Mouse (Mus musculus) telencephalon, adult 2 months (tissue): ENCODE results near the gene Cyb561d2.

Source experiments
- DNase-seq: peaks from one replicate; pipeline ENCODE4 v3.0.0-alpha.2; 2011; ENCODE audit warnings: low read depth, low spot score

Gene Cyb561d2

DNA sequence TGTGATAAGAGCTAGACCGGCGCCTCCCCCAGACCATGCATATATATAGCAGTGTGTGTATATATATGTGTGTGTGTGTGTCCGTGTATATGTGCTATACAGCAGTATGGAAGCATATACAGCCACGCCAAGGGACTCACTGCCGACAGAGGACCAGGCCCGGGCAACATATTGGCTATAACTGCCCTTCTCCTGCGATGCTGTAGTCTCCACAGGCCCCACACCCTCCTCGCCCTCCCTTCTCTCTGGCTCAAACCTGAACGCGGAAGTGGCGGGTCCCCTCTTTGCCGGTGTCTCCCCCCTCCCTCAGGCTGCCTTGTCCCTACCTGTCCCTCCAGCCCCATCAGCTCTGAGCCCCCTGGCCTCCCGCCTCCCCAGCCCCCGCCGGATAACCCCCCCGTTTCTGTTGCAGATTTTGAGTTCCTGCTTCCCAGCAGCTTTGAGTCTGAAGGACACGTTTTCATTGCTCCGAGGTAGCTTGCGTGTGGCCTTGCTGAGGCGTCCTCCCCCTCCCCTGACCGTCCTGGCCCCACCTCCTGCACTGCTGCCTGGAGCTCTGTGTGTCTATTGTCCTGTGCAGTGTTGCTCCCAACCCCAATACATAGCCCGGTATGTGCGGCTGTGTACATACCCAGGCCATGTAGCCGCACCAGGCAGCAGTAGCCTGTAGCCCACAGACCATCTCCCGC, 20.1 kb downstream of the Cyb561d2 start:
- DNase-seq = no peak

DNA sequence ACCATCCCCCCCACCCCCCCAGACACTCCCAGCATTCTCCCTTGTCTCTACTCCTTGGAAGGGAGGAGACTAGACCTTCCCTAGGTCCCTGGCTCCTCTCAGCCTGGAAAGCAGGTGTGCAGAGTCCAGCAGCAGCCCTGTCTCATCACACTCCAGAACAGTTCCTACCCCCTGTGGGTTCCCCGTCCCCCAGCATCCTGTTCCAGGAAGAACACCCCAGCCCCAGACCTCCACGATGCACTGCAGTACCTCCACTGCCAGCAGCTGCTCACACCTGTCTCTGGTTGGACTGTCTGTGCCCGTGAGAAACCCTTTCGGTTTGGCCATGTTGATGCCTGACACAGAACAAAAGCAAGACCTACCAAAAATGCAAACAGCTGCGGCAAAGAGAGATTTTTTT, 20.8 kb downstream of the Cyb561d2 start:
- DNase-seq = no peak

DNA sequence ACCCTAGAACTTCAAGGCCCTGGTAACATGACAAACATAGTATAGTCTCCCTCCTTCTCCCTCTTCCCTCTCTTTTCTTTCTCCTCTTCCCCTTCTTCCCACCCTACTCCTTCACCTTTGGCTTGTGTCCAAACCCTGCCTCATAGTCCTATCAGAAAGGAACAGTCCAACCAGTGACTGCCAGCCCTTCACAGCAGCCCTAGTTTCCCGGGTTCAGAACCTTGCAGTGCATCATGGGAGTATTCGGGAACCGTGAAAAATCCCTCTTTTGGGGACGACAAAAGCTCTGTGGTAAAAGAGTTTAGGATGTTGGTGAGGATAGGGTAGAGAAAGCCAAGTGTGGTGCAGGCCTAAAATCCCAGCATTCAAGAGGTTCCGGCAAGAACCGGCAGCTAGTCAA, 21.7 kb downstream of the Cyb561d2 start:
- no peak for DNase-seq

DNA sequence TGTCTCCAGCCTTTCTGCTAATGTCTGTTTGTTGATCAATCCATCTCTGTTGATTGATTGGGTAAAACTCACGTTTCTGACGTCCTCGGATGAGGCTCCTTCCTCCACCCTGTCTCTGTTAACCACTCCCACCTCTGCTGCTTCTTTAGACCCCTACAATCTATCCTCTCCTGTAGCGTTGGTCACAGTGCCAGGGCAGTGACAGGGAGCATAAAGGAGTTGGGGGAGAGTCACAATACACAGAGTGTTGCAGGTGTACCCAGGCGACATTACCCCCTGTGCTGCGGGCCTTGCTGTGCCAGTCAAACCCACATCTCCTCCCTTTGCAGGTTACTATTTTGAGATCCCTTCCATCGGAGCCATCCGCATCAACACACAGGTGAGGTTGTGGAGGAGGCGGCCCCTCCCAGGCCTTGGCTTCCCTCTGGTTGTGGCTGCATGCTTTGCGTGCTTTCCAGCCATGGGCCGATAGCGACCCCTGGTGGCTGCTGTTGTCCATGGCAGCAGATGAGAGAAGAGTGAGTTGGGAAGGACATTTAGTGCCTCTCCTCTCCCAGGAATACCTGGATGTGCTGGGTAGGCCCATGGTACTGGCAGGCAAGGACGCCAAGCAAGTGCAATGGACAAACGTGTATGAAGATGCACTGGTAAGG, 27.6 kb downstream of the Cyb561d2 start:
- peak; percentile 39 for DNase-seq

DNA sequence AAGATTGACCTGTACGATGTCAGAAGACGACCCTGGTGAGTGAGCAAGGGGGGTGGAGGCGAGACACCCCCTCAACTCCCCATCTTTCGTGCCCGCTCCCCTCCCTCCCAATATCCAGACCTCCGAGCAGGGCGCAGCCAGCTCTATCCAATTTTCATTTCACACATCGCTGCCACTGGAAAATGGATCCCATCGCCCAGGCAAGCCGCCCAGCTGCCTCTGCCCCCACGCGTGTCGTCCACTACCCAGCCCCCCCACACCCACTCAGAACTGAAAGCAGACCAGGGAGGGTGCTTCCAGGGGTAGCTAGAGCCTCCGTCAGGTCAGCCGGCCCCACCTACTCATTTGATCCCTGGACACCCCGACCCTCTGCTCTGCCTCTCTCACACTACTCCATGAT, 29.7 kb downstream of the Cyb561d2 start:
- no peak for DNase-seq

DNA sequence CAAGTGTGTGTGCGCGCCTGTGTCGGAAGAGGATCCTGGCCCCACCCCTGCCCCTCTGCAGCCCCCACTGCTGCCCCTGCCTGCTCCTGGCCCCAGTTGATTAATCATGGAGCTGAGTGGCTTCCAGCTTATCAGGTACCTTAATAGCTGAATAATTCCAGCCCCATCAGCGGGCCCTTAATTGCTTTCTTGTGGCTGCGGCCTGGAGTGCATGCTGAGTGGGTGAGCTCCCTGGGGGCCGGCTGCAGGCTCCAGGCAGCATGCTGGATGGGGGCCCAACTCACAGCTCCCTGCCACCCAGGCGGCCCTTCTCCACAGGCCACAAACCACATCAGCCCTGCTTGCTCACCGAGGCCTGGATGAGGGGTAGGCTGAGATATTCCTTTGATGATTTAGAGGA, 30.6 kb downstream of the Cyb561d2 start:
- no peak for DNase-seq

DNA sequence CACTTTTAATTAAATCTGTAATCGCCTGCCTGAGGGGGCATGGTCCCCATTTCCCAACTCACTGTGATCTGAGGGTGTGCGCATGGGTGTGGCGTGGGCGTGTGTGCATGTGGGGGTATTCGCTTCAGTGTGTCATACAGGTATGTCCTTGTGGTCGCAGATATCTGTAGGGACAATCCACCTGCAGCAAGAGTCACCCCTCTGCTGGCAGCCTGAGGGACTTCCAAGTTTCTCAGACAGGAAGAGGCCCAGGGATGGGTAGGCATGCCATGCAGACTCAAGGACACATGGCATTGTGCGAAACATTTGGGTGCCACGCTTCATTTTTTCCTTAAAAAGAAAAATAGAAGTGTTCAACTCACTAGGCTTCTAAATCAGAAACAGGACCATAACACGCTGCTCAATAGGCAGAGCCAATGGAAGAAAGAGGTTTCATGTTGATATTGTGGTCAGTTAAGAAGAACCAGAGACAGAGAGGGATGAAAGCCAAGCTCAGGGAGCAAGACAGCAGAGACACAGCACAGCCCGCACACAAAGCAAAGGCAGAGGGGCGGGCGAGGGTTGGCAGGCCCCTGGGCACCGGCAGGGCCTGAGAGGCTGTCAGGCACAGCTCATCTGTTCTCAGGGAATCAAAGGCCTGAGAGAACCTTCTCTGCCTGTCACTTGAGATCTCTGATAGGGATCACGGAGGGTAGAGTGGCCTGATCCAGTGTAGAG, 31.5 kb downstream of the Cyb561d2 start:
- DNase-seq = no peak

DNA sequence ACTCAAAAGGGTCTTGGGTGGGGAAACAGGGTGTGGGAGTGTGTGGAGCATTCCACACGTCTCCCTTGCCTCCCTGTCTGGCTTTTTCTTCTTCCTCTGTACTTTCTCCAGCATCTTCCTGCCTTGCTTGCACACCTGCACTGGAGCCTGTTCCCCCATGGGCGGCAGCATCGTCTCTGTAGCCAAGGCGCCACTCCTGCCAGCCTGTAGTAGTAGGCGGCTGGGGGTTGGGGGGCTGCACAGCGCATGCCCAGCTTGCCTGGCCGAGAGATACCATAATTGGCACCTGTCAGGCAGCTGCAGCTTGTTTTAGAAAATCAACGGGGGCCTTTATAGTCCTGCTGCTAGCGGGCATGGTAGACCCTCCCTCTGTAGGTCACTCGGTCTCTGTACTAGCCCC, 33.7 kb downstream of the Cyb561d2 start:
- DNase-seq = peak; percentile 53

DNA sequence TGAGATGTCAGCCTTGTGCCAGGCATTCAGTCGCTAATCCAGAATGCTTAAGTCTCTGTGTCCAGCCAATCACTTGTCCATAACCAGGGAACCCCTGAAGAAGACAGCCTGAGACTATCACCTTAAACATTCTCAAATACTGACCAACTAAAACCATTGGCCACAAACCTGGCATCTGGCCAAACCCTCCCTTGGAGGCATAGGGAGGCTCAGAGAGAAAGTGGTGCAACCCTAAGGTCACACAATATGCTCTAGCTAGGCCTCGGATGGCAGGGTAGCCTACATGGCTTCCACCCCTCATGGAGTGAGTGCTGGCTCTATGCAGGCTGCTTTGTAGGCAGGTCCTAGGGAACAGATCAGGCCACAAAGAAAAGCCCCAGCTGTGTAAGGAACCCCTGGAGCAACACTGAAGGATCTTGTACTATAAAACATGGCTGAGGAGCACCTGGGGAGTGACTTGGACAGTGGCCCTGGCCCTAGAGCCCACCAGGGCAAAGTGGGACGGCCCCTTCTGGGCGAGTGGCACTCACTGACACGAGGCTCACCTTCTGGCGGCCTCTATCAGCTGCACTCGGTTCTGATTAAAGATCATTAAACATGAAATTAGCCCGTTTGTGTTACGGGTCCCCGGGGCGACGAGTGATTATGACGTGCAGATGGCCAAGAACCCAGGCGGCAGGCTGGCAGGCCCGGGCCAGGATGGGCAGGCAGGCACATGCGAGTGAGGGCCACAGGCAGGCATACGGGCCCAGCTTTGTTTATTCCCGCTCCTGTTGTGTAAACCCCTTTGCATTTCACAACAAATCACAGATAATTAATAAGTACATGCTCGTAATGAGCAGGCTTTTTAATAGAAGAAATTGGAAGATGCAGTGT, 37.1 kb downstream of the Cyb561d2 start:
- no peak for DNase-seq

DNA sequence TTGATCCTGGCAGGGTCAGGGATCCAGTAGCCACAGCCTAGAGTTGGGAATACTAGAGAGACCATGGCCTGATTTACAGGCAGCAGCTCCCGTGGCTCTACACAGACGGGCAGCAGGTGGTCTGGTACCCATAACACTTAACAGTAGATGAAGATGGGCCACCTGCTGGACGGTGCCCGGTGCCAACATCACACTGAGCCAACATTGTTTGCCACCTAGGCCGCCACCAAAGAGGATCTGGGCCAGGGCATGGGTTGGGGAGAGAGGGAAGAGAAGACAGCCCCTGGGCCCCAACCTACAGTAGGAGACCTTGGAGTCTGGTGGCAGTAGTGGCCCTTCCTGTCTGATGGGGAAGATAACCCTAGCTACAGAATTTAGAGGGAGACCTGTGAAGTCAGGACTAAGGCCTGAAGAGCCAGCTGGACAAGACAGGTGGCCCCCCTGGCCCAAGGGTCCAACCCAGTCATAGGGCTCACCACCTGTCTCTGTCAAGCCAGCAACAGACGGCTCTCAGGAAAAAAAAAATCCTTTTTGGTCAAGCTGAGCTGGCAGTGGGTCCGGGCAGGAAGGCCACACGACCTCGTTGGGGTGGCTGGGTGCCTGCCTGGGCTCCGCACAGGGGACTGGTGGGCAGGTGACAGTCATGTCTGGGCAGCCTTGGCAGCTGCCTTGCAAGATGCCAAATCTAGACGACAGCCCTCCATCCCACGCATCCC, 39.7 kb downstream of the Cyb561d2 start:
- DNase-seq = no peak

DNA sequence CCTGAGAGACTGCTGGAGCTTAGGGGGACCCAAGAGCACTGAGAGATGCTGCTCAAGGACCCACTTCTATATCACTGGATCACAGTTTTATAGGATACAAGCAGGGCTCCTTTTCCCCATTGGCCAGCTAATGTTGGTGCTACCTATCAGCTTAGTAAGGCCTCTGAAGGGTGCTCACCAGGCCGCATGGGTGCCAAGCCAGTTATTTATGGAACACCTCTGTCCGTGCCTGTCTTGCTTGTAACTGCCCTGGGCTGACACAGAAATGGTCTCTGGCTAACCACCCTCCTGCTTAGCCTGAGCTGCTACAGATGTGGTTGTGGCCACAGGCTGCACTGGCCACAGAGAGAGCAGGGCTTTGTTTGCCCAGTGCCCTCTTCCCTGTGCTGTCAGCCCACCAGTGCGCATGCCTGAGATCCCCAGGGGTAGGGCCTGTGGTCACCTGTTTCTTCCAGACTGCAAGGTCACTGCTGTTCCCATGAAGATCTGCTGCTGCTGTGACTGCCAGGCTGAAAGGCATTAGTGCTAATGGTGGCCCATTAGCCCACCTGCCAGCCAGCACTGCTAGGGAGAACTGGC, 41.2 kb downstream of the Cyb561d2 start:
- DNase-seq = no peak

DNA sequence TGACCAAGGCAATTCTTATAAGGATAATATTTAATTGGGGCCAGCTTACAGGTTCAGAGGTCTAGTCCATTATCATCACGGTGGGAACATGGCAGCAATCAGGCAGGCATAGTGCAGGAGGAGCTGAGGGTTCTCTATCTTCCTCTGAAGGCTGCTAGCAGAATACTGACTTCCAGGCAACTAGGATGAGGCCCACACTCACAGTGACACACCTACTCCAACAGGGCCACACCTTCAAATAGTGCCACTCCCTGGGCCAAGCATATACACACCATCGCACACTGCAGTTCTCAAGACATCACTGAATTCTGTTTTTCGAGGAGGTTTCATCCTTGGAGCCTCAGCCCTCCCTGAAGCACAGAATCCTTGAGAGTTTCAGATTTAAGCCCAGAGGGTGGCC, 45.6 kb downstream of the Cyb561d2 start:
- DNase-seq = no peak

DNA sequence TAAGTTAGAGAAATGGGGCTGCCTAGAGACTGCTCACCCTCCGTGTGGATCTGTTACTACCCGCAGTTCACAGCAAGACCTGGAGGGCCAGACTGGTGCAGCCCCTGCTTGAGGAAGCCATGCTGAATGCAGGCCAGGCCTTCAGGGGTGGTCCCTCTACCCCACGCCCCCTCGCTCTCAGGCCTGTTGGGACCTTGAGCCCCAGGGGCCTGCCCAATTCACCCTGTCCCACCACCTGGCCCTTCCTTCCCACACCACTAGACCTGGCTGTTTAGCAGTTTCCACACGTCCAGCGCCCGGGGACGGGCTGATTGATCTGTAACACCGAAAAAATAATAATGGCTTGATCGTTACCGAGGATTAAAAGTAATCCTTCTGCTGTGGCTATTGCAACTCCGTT, 47.8 kb downstream of the Cyb561d2 start:
- no peak for DNase-seq

DNA sequence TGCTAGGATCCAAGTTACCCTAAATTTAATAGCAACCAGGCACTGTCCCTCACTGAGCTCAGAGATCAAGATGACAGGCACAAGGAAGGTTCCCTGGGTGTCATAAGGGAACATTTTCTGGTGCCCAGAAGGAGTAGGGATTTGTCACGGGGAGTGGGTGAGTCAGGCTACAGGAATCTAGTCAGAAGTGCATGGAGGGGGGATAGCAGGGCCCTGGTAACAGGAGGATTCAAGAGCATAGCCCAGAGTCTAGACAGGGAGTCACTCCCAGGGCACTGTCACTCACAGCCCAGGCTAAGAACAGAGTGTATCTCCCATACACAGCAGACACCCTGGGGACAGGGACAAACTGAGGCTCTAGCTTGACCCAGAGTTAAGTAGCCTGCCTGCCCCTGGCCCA, 48.5 kb downstream of the Cyb561d2 start:
- no peak for DNase-seq

DNA sequence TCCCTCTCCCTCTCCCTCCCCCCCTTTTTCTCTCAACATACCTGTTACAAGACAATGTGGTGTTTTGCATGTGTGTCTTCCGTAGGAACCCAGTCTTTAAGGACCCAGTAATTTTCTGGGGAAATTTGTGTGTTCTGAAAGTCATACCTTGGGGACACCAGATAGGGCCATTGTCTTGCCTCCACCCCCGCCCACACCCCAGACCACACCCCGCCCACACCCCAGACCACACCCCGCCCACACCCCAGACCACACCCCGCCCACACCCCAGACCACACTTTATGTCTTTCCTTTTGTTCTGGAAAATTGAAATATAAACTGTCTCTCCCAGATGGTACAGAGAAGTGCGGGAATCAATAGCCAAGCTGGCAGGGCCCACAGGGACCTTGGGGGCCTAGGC, 51.4 kb downstream of the Cyb561d2 start:
- no peak for DNase-seq

DNA sequence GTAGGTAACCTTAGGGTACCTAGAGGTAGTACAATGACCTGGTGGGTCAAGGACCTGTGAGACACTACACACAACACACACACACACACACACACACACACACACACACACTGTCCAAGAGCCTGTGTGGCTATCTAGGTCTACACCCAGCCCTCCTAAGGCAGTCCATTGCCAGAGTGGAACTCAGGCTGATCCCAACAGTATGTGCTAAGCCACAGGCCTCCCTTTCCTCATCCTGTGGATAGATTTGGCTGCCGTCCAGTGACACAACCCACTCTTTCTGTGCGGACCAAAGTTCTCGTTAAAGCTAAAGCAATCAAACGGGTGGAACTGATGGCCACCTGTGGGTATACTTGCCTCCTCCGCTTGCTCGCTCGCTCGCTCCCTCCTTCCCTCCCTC, 51.8 kb downstream of the Cyb561d2 start:
- DNase-seq = no peak
